Mouse (Mus musculus) telencephalon, adult 2 months (tissue): ENCODE data around the gene Mindy1.
A peak's percentile ranks its signal among the peaks of the same experiment; 100 is the strongest.
"Not testable (repeated sequence)": the region's sequence is repeated elsewhere in the genome, so short reads cannot be mapped to it uniquely, and the experiment has no call there.

ENCODE experiments used
- DNase-seq: peaks from one replicate; pipeline ENCODE4 v3.0.0-alpha.2; 2011; ENCODE audit warnings: low read depth, low spot score

Gene Mindy1

GRCm38 (mm10) chr3:95319701-95320625 is 38.8 kb downstream of the Mindy1 start:
- peak; percentile 35 for DNase-seq

GRCm38 (mm10) chr3:95323429-95323828 is 42.3 kb downstream of the Mindy1 start:
- DNase-seq, result no peak

DNA sequence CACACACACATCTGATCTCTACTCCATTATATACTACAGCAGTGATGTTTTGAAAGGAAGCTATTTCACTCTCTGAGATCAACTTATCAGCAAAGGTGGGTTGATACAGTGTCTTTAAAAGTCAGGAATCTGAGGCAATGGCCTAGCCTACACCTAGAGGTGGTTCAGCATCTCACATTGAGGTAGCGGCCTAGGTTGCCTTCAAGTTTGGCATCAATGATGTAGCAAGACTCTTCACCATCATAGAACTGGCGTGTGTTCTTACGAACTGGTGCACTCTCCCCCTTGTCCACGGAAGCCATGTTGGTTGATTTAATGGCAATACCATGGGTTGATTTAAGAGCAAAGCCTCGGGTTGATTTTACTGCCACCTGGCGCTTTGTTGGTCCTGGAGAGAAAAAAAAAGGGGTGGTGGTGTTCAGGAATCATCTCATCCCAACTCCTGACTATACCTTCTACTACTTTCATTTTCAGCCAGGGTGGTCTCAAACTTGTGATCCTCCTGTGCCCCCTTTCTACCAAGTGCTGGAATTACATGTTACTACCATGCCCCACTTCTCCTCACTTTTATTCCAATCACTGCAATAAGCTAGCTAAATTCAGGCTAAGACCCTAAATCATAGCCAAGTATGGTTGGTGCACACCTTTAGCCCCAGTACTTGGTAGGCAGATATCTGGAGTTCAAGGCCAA is 43.5 kb downstream of the Mindy1 start:
- DNase-seq, result no peak

DNA sequence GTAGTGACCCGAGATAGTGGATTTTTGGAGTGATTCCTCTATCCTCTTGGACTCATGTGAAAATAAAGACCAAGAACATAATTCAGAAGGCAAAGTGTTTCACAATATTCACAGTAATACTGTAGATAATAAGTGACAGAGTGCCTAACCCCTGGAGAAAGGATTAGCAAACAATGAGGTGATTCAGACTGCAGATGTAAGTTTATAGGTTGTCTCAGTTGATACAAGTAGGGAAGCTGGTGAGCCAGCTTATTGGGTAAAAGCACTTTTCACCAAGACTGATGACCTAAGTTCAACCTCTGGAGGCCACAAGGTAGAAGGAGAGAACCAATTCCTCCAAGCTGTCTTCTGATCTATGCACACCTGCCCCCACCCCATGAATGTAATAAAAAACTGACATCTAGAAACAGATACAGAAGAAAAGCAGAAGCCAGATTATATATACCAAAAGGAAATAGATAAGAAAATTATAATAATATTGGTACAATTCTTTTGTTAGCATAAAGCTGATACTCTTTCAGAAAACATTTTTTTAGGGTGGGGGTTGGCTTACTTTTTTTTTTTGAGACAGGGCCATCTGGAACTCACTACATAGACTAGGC is 47.8 kb downstream of the Mindy1 start:
- no peak for DNase-seq

DNA sequence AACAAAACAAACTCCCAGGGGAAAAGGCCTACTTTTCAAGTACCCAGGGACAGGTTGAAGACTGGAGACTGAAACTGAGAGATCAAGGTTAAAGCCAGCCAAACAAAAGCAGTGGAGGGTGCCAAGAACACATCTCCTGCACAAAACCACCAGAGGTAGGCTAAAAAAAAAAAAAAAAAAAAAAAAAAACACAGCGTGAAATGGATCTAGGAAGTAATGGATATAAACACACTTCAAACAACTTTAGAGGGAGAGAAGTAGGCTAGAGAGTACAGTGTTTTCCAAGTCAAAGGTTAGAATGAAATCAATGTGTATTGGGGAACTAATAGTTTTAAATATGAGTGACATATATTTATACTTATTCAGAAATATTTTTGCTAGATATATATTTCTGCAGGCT is 50.4 kb downstream of the Mindy1 start:
- no peak for DNase-seq

DNA sequence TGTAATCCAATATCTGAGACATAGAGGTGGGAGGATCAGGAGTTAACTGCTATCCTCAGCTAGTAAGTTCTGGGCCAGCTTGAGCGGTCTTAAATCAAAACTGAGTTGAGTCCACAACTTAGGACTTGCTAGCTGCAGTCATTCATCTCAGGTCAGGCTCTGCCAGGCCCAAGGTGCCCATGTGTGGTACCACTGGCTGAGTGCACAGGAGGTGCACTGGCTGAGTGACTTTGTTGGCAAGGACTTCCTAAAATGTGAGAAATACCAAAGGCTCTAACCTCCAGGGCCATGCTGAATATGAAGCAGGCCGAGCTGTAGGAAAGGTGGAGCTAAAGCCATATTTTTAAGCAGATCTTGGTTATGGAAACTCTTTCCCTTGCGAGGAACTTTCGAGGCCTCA is 56.2 kb downstream of the Mindy1 start:
- no peak for DNase-seq

DNA sequence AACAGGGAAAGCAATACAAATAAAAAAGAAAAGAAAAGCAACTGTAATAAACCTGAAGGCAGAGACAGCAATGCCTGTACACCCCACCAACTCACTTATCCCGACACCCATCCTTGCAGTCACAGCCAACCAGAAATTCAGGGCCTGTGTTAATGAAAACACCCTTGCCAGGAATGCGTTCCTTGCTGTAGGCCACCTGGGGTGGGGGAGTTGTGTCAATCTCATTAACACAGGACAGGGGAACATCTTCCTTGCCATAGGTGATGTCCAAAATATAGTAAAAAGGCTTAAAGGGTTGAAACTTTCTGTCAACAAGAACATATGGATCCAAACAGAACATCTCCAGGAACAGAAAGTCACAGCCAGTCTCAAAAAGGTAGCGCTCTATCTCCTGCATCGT is 57.1 kb downstream of the Mindy1 start:
- DNase-seq, result no peak

- DNase-seq, result not testable (repeated sequence)
Observed at GRCm38 (mm10) chr3:95343356-95344000, 62.3 kb downstream of the Mindy1 start.
